Mouse (Mus musculus) forebrain, embryonic 15.5 days (tissue): ENCODE results near the gene Olfr721-ps1. TPM values are rescaled to one million over a fixed set of nuclear protein-coding genes. Genes with fewer than 3 reads are reported as not detected.
A peak's percentile ranks its signal among the peaks of the same experiment; 100 is the strongest.

Experiments
- ATAC-seq: fragments of 200-750 bp; cut with Nextera tagmentation; replicated peaks from 2 replicates; pipeline ENCODE4 v1.8.0; 2017; ENCODE audit warnings: mild to moderate bottlenecking, moderate TSS enrichment, moderate library complexity
- H3K27ac ChIP-seq: fragments of 300-500 bp; sonication (generic); replicated peaks from 2 replicates; pipeline ENCODE4 v1.5.1; 2015; ENCODE audit warnings: mild to moderate bottlenecking, inconsistent platforms
- H3K27me3 ChIP-seq: fragments of 300-500 bp; sonication (generic); 2 replicates; pipeline ENCODE4 v1.6.1; 2015; ENCODE audit warnings: inconsistent platforms
- H3K36me3 ChIP-seq: fragments of 300-500 bp; sonication (generic); 2 replicates; pipeline ENCODE4 v1.6.1; 2015; ENCODE audit warnings: mild to moderate bottlenecking, inconsistent platforms
- H3K4me1 ChIP-seq: fragments of 300-500 bp; sonication (generic); 2 replicates; pipeline ENCODE4 v1.6.1; 2015; ENCODE audit warnings: inconsistent platforms
- H3K4me2 ChIP-seq: fragments of 300-500 bp; sonication (generic); replicated peaks from 2 replicates; pipeline ENCODE4 v1.6.1; 2015; ENCODE audit warnings: mild to moderate bottlenecking, inconsistent platforms
- H3K4me3 ChIP-seq: fragments of 300-500 bp; sonication (generic); 2 replicates; pipeline ENCODE4 v1.5.1; 2015; ENCODE audit warnings: mild to moderate bottlenecking, inconsistent platforms
- H3K9ac ChIP-seq: fragments of 300-500 bp; sonication (generic); replicated peaks from 2 replicates; pipeline ENCODE4 v1.6.1; 2015; ENCODE audit warnings: mild to moderate bottlenecking, inconsistent platforms
- H3K9me3 ChIP-seq: fragments of 300-500 bp; sonication (generic); 2 replicates; pipeline ENCODE4 v1.6.1; 2016; ENCODE audit warnings: inconsistent platforms
- WGBS: fragments of 180-500 bp; shearing (Covaris S2); methylation state at CpG from one replicate; pipeline ENCODE4 v1.1.7; 2015; ENCODE audit warnings: mixed read lengths; 5-methylcytosine and 5-hydroxymethylcytosine counted together
- polyA plus RNA-seq: library from polyadenylated mRNA; unstranded; fragments of >200 nt; fragmentation: Nextera tagmentation; extraction: Ambion mirVana; gene quantifications from 2 replicates; pipeline ENCODE4 v1.2.1, GENCODE M21; 2015

The Olfr721-ps1 gene
- not detected in 2 replicates for polyA plus RNA-seq

DNA sequence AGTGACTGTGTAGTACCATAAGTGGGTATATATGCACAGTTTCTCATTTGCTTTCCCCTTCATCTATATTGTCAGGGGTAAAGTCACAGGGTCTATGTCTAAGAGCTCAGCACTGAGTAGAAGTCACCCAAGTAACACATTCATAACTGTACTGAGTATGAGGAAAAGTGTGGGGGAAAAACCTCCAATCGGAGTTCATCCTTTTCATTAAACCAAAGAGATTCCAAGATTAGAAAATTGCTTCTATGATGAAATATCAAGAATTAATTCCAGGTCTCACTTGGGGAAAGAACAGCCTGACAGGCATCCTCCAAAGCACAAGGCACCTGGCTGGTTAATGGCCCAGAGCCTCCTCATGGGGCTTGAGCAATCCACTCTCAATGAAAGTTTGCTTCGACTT lies at the start of gene Olfr721-ps1:
TSS of gene Olfr721-ps1 (plus strand) at position 301 of the 400 bp plus-strand sequence.
- WGBS: 89% methylated on average over 2 of the region's 2 CpGs
- Histone ChIP-seq H3K4me3 (no peak within 1 kb of the TSS), H3K9me3 (no peaks in the 10 kb centered on the region), H3K4me2 (no peak within 1 kb of the TSS), H3K36me3 (no peaks in the 10 kb centered on the region), H3K9ac (no peak within 1 kb of the TSS), H3K4me1 (no peaks in the 10 kb centered on the region), H3K27me3 (no peaks in the 10 kb centered on the region), H3K27ac (no peak within 1 kb of the TSS)
- no peak for ATAC-seq

DNA sequence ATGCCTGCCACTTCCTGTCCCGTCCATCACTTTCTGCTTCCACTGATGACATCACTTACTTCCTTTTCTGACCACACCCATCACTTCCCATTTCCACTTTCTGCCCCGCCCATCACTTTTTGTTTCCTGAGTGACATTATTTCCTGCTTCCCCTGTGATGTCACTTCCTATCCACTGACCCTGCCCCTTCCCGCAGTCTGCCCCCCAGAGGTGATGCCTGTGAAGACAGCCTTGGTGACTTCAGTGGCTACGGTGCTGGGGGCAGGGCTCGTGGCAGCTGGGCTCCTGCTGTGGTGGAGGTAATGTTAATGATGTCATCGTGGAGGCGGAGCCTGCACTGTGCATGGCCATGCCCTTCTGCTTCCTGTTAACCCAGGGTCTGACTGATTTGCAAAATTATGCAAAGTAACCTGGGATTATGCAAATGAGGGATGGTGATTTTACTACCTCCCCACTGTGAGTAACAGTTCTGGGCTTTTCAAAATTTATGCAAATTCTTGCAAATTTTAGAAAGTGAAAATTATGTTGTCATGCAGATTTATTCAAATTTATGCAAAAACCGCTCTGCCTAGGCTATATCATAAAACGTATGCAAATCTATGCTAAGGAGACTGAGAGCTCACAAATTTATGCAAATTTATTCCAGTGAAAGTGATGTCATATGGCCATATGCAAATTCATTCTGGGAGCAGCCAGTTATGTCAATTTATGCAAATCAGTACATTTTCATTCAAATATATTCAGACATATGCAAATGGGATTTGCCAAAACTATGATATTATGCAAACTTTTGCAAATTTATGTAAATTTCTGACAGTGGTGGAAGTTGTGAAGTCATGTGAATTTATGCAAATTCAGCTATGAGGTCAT lies 49.1 kb upstream of the Olfr721-ps1 start:
- Histone ChIP-seq H3K27me3 (no peaks in the 10 kb centered on the region), H3K9me3 (peaks cover 24% of the 10 kb centered on the region), H3K4me3 (no peak overlapping the region), H3K4me1 (no peaks in the 10 kb centered on the region), H3K36me3 (no peaks in the 10 kb centered on the region), H3K27ac (0 out of 2 replicates have a peak overlapping the region, but pooled peaks have one; percentile 32), H3K4me2 (no peak overlapping the region), H3K9ac (no peak overlapping the region)
- ATAC-seq: peak; percentile 60
- 81% methylated on average over 9 of the region's 9 CpGs for WGBS

- ATAC-seq: peak; percentile 12; the same call in 1 of the 2 replicates
- WGBS: 67% methylated on average over 6 of the region's 6 CpGs
- Histone ChIP-seq H3K9me3 (peaks cover 24% of the 10 kb centered on the region), H3K27ac (0 out of 2 replicates have a peak overlapping the region, but pooled peaks have one; percentile 32), H3K4me2 (no peak overlapping the region), H3K36me3 (no peaks in the 10 kb centered on the region), H3K9ac (no peak overlapping the region), H3K4me1 (no peaks in the 10 kb centered on the region), H3K4me3 (no peak overlapping the region), H3K27me3 (no peaks in the 10 kb centered on the region)
These were observed 48.5 kb upstream of the Olfr721-ps1 start for GRCm38 (mm10) chr14:14352606-14353005.

DNA sequence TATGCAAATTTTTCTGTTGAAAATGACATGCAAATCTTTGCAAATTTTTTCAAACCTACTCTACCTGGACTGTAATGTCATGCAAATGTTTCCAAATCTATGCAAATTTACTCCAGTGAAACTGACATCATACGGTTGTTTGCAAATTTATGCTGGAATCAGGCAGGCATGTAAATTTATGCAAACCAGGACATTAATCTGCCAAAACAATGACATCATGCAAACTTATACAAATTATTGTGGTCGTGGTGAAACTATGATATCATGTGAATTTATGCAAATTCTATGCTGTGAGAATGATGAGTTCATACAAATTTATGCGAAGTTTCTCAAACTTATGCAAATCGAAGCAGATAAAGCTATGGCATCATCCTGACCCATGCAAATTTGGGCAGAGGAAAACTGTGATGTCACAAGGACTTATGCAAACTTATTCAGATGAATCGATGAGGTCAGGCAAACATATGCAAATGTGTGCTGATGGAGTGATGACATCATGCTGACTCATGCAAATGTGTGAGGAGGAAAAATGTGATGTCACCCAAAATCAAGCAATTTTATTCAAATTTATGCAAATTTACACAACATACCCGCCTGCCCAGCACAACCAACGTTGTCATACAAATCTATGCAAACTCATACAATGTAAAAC lies 47.9 kb upstream of the Olfr721-ps1 start:
- Histone ChIP-seq H3K9me3 (peaks cover 23% of the 10 kb centered on the region), H3K4me2 (no peak overlapping the region), H3K27ac (no peak overlapping the region), H3K36me3 (no peaks in the 10 kb centered on the region), H3K4me1 (no peaks in the 10 kb centered on the region), H3K4me3 (no peak overlapping the region), H3K27me3 (no peaks in the 10 kb centered on the region), H3K9ac (no peak overlapping the region)
- ATAC-seq: 0 out of 2 replicates have a peak, but pooled peaks have one; percentile 4
- 75% methylated on average over 7 of the region's 7 CpGs for WGBS

DNA sequence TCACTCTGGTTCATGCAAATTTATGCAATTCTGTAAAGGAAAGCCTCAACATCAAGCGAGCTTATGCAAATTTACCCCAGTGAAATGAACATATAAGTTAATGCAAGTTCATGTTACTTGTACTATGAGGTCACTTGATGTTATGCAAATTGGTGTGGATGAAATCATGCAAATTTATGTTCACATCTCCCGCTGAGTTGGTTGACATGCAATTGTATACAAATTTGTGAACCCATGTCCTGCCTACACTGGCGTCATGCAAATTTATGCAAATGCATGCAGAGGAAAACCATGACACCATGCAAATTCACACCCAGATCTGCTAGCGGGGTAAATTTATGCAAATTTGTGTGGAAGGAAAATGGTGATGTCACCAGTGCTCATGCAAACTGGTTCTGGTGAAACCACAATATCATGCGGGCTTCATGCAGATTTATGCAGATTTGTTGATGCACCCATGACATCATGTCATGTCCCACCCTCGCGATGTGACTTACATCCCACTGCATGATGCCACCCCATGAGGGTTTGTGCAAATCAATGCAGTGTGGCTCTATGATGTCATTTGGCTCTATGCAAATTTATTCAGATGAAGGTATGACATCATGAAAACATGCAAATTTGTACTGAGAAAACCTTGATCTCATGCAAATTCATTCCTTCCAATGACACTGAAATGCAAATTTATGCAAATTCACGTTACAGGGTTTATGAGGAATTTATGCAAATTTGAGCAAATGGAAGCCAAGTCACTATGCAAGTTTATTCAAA lies 47.2 kb upstream of the Olfr721-ps1 start:
- H3K27me3 ChIP-seq: no peaks in the 10 kb centered on the region
- no peak overlapping the region for H3K4me2 ChIP-seq
- H3K4me1 ChIP-seq: no peaks in the 10 kb centered on the region
- no peak overlapping the region for H3K4me3 ChIP-seq
- peak; percentile 12; the same call in 1 of the 2 replicates for ATAC-seq
- H3K9me3 ChIP-seq: peaks cover 21% of the 10 kb centered on the region
- H3K9ac ChIP-seq: no peak overlapping the region
- 83% methylated on average over 8 of the region's 8 CpGs for WGBS
- no peak overlapping the region for H3K27ac ChIP-seq
- no peaks in the 10 kb centered on the region for H3K36me3 ChIP-seq

GRCm38 (mm10) chr14:14354511-14355359 lies 46.4 kb upstream of the Olfr721-ps1 start:
- H3K4me3 ChIP-seq: no peak overlapping the region
- peaks cover 21% of the 10 kb centered on the region for H3K9me3 ChIP-seq
- H3K4me2 ChIP-seq: no peak overlapping the region
- no peaks in the 10 kb centered on the region for H3K4me1 ChIP-seq
- H3K27me3 ChIP-seq: no peaks in the 10 kb centered on the region
- no peak overlapping the region for H3K27ac ChIP-seq
- 0 out of 2 replicates have a peak, but pooled peaks have one; percentile 27 for ATAC-seq
- WGBS: 79% methylated on average over 13 of the region's 13 CpGs
- H3K9ac ChIP-seq: no peak overlapping the region
- H3K36me3 ChIP-seq: no peaks in the 10 kb centered on the region

DNA sequence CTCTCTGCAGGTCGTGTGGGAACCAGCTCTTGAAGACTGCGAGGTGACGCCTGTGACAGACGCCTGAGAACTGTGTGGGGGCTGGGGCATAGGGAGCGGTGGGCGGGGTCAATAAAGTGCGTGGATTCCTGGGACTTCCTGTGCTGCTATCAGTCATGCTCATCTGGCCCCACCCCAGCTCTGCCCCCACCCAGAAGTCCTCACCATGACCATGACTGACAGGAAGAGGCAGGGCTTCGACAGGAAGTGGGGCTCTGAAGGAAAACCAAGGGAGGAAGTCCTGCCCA lies 45.8 kb upstream of the Olfr721-ps1 start:
- 92% methylated on average over 8 of the region's 8 CpGs for WGBS
- Histone ChIP-seq H3K36me3 (no peaks in the 10 kb centered on the region), H3K4me1 (no peaks in the 10 kb centered on the region), H3K9ac (no peak overlapping the region), H3K27me3 (no peaks in the 10 kb centered on the region), H3K4me2 (no peak overlapping the region), H3K27ac (no peak overlapping the region), H3K4me3 (no peak overlapping the region), H3K9me3 (peaks cover 16% of the 10 kb centered on the region; the same call in 1 of the 2 replicates)
- 0 out of 2 replicates have a peak, but pooled peaks have one; percentile 2 for ATAC-seq

DNA sequence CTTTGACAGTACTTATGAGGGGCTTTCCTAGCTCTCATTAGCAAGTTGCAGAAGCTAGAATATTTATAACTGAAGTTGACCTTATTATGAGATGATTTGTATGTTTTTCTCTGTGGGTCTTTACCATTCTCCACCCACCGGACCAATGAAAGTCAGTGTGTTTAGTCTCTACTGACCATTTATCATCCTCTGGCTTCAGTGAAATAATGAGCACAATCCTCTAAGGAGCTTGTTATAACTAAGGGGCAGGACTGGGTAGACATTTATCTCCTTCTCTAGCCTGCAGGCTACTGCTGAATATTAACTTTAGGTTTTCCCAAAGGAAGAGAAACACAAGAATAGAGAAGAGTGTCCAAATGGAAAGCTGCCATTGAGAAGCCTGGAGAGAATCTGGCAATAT lies 5.6 kb upstream of the Olfr721-ps1 start:
- no peak for ATAC-seq
- no peaks in the 10 kb centered on the region for H3K36me3 ChIP-seq
- WGBS: 84% methylated on average over 1 of the region's 1 CpGs

GRCm38 (mm10) chr14:14436078-14436658 lies 35.1 kb downstream of the Olfr721-ps1 start:
- Histone ChIP-seq H3K9me3 (no peaks in the 10 kb centered on the region), H3K27ac (no peak overlapping the region), H3K4me3 (no peak overlapping the region), H3K9ac (no peak overlapping the region), H3K4me2 (no peak overlapping the region), H3K36me3 (no peaks in the 10 kb centered on the region), H3K4me1 (no peaks in the 10 kb centered on the region), H3K27me3 (no peaks in the 10 kb centered on the region)
- 76% methylated on average over 3 of the region's 3 CpGs for WGBS
- no peak for ATAC-seq

More for the DNA sequence above, 5.6 kb upstream of the Olfr721-ps1 start:
- H3K27ac ChIP-seq: no peak overlapping the region
- H3K27me3 ChIP-seq: no peaks in the 10 kb centered on the region
- no peak overlapping the region for H3K9ac ChIP-seq
- no peak overlapping the region for H3K4me3 ChIP-seq
- H3K9me3 ChIP-seq: no peaks in the 10 kb centered on the region
- no peak overlapping the region for H3K4me2 ChIP-seq
- no peaks in the 10 kb centered on the region for H3K4me1 ChIP-seq
